Mouse (Mus musculus) thymus, adult 2 months (tissue): ENCODE measurements around the gene Pemt.

Experiments used
- CTCF ChIP-seq: fragments of 200-500 bp; IDR thresholded peaks from 2 replicates; pipeline ENCODE4 v1.5.1; 2012; ENCODE audit warnings: mild to moderate bottlenecking, control low read depth, low read length, moderate library complexity, borderline replicate concordance; ENCODE audit not compliant: control insufficient read depth, poor library complexity, insufficient read depth; ENCODE audit errors: extremely low read depth
- POLR2A ChIP-seq: fragments of 200-500 bp; IDR thresholded peaks from 2 replicates; pipeline ENCODE4 v1.6.1; 2012; ENCODE audit warnings: mild to moderate bottlenecking, low read length, control low read depth, moderate library complexity; ENCODE audit not compliant: control insufficient read depth, poor library complexity, insufficient read depth; ENCODE audit errors: extremely low read depth

DNA sequence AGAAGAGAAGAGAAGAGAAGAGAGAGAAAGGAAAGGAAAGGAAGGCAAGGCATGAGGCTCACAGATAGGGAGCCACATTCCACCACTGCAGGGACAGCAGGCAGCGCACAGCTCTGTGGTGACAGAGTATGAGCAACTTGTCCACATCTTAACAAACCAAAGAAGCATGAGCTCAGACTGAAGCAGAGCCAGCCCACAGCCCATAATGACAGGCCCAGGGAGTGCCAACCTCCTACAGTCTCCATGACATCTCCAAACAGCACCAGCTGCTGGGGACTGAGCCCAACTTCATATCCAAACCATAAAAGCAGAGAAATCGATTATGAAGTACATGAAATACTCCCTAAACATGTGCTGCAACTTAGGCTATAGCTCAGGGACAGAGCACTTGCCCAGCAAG, 11.7 kb upstream of the Pemt start:
- TF ChIP-seq CTCF, result no peak
- no peak for TF ChIP-seq POLR2A
